9 mouse cellular contexts compared by ENCODE assay signal in the genomic region with DNA sequence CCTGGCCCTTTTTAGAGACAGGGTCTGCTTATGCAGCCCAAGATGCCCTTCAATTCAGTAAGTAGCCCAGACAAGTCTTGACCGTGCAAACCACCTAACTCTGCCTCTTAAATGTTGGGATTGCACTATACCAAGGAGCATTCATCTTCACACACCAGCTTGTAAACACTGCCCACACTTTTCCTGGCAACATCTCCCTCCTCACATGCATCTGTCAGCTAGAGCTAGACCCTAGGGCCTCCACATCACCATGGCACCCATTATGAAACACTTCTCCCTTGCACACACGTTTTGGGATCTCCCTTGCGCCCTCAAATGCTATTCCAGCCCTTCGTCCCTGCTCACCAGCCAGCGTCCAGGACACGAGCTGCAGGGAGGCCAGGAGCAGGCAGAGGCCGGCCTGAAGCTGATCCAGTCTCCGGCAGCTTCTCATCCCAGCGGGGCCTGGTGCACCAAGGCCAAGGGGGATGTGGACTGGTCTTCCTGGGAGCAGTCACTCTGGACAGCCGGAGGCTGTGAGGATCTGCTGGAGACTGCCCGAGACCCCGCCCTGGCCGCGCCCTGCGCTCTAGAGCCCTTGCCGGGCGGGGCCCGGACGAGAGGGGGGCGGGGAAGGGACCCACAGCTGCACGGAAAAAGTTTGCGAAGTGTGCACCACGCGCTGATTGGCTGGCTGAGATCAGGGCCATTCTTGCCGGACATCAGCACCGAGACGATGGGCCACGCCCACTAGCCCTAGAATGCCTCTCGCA. TPM values are rescaled to one million over a fixed set of nuclear protein-coding genes. Genes with fewer than 3 reads are reported as not detected.
DNase-seq lines count a peak whose midpoint lies in the region; ATAC-seq lines count a peak whose summit lies in the region.
"Had no signal": no experiment of that assay in that cellular context is flagged by ENCODE, and none has a peak within 500 bp of the region (broad histone marks: within the 10 kb centered on the region; RNA-seq: fewer than 3 reads in every experiment).

Gene Col5a3 (minus strand): TSS at position 547 of the 752 bp plus-strand sequence.

- peak; percentile 80 for ATAC-seq in neural tube, embryonic 11.5 days (ENCODE audit: insufficient read depth, low FRiP score, low TSS enrichment)

- peak within 1 kb of the TSS; percentile 24; the same call in 1 of the 2 replicates for H3K27ac ChIP-seq in hindbrain, embryonic 10.5 days
- no peak within 1 kb of the TSS for H3K27ac ChIP-seq in neural tube, embryonic 11.5 days (ENCODE audit: low read depth, low read length)
- H3K27ac ChIP-seq: liver, embryonic 14.5 days had no signal

- H3K4me1 ChIP-seq in hindbrain, embryonic 10.5 days (replicated peaks), result peaks cover 24% of the 10 kb centered on the region
- H3K4me1 ChIP-seq in neural tube, embryonic 11.5 days (ENCODE audit: control insufficient read depth, insufficient read depth, low read length), result peaks cover 8% of the 10 kb centered on the region

- DNase-seq in 3134 (ENCODE audit: extremely low read depth, insufficient read length, low spot score) (peak; percentile 97), liver (peak; percentile 31)
- DNase-seq in adrenal gland, postnatal 25 days, result peak; percentile 82
- peak; percentile 16 for DNase-seq in forelimb bud, embryonic 11.5 days (ENCODE audit: low read depth, low spot score)
- DNase-seq in hindbrain, embryonic 10.5 days (ENCODE audit: low spot score), result peak; percentile 76
- DNase-seq in neural tube, embryonic 11.5 days (ENCODE audit: low spot score), result peak; percentile 63
- no peak for DNase-seq in layer of hippocampus, adult 8-10 months (ENCODE audit: low spot score in 2 of 2)
- no peak for DNase-seq in left cerebral cortex, postnatal 36 days (ENCODE audit: low spot score in 2 of 2)

- H3K27me3 ChIP-seq in hindbrain, embryonic 10.5 days (ENCODE audit: insufficient read depth, poor library complexity, severe bottlenecking), result peaks cover 43% of the 10 kb centered on the region; the same call in 1 of the 2 replicates
- no peaks in the 10 kb centered on the region for H3K27me3 ChIP-seq in neural tube, embryonic 11.5 days (ENCODE audit: control insufficient read depth, insufficient read depth, low read length)

- no peaks in the 10 kb centered on the region for H3K36me3 ChIP-seq in hindbrain, embryonic 10.5 days
- H3K36me3 ChIP-seq in neural tube, embryonic 11.5 days (ENCODE audit: control insufficient read depth, insufficient read depth, low read length), result no peaks in the 10 kb centered on the region

- H3K9ac ChIP-seq in neural tube, embryonic 11.5 days (ENCODE audit: low read length), result peak within 1 kb of the TSS; percentile 11; the same call in 1 of the 2 replicates
- H3K9ac ChIP-seq: liver, embryonic 14.5 days had no signal

- intact Hi-C loops in left cerebral cortex, postnatal 36 days (cut with DNase I), result no loop called here

- peak within 1 kb of the TSS; percentile 45 for H3K4me2 ChIP-seq in neural tube, embryonic 11.5 days (ENCODE audit: low read depth)

- WGBS in hindbrain, embryonic 10.5 days, result 4% methylated on average over 29 of the region's 29 CpGs
- WGBS in neural tube, embryonic 11.5 days, result 6% methylated on average over 28 of the region's 29 CpGs

- no peaks in the 10 kb centered on the region for H3K9me3 ChIP-seq in hindbrain, embryonic 10.5 days
- H3K9me3 ChIP-seq in neural tube, embryonic 11.5 days (ENCODE audit: control insufficient read depth, low read length), result no peaks in the 10 kb centered on the region

- H3K4me3 ChIP-seq in hindbrain, embryonic 10.5 days, result peak within 1 kb of the TSS; percentile 48
- peak within 1 kb of the TSS; percentile 12; the same call in 1 of the 2 replicates for H3K4me3 ChIP-seq in neural tube, embryonic 11.5 days (ENCODE audit: low read depth, low read length)

RNA-seq across cellular contexts. Expression of gene Col5a3, which starts in this region (rescaled TPM):
- total RNA-seq in adrenal gland, postnatal 25 days (2021), result 178 and 222 TPM in 2 replicates
- 0.98 and 1.3 TPM in 2 replicates for polyA plus RNA-seq in hindbrain, embryonic 10.5 days (2016; fragmentation: Nextera tagmentation; extraction: Ambion mirVana)
- 0.21 and 0.32 TPM in 2 replicates for polyA plus RNA-seq in neural tube, embryonic 11.5 days (2014; fragmentation: Nextera tagmentation; extraction: Ambion mirVana)
- 1 to 10 TPM; 1.2 to 2.9 (median 2.3) TPM for total RNA-seq in layer of hippocampus, adult 8-10 months (2022)
- 1 to 10 TPM; 1.1 to 2.2 TPM for total RNA-seq in left cerebral cortex, postnatal 36 days (2021)

Comparison
In these comparisons a context has a peak if more than half of its experiments do, and no peak if none do; other contexts are left out.
1. RNA of gene Col5a3 (total RNA-seq): 178 to 222 TPM in adrenal gland, postnatal 25 days; 1.2 to 2.9 TPM in layer of hippocampus, adult 8-10 months and 1.1 to 2.2 TPM in left cerebral cortex, postnatal 36 days; every median in the first group is over 10 times any median in the second.
2. Peak in DNase-seq, ATAC-seq, H3K4me3 ChIP-seq, H3K9ac ChIP-seq and H3K4me2 ChIP-seq in neural tube, embryonic 11.5 days; RNA of the gene not detected or under 1 TPM.
3. DNase-seq: peak in 3134 (single experiment), adrenal gland, postnatal 25 days (single experiment), forelimb bud, embryonic 11.5 days (single experiment), hindbrain, embryonic 10.5 days (single experiment) and liver (single experiment); none in layer of hippocampus, adult 8-10 months (0 of 2) and left cerebral cortex, postnatal 36 days (0 of 2).